Mouse (Mus musculus): ENCODE data around the gene Fscn1.
A peak's percentile ranks its signal among the peaks of the same experiment; 100 is the strongest.

Gene Fscn1

GRCm38 (mm10) chr5:142976516-142976915 is 16.4 kb downstream of the Fscn1 start:
- DNase-seq, result no peak

- DNase-seq, result peak; percentile 47
Observed at GRCm38 (mm10) chr5:142982046-142982801, 22.1 kb downstream of the Fscn1 start.

DNA sequence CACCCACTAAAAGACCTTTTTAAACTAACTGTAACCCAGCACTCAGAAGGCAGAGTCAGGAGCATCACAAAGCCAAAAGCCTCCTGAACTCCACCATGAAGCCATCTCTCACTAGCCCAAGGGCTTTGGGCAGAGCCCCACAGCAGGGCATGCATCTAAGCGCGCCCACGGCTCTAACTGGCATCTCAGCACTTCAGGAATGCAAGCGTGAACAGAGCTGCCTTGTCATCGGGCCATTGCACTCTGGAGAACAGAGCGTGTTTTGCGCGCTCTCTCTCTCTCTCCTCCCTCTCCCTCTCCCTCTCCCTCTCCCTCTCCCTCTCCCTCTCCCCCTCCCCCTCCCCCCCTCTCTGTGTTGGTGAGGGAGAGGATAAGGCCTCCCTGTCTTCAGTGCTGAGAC is 23.0 kb downstream of the Fscn1 start:
- no peak for DNase-seq

- DNase-seq, result no peak
Observed at GRCm38 (mm10) chr5:142984271-142984670, 24.1 kb downstream of the Fscn1 start.

DNA sequence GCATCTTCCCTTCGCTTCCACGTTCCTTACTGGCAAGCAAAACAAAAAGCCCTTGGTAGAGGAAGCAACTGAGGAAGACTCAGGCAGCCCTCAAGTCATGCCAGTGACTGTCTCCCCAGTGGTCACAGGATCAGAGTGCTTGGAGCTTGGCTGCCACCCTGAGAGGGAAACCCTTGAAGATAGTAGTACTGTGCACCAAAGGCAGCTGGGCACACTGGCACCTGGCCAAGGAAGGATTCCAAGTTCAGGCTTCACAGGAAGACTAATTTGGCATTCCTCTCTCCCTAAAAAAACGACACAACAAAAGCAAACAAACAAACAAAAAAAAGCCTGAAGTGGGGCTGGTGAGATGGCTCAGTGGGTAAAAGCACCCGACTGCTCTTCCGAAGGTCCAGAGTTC is 28.4 kb downstream of the Fscn1 start:
- DNase-seq, result no peak

- DNase-seq, result no peak
Observed at GRCm38 (mm10) chr5:142989167-142989566, 29.0 kb downstream of the Fscn1 start.

GRCm38 (mm10) chr5:142994746-142995145 is 34.6 kb downstream of the Fscn1 start:
- DNase-seq, result no peak

DNA sequence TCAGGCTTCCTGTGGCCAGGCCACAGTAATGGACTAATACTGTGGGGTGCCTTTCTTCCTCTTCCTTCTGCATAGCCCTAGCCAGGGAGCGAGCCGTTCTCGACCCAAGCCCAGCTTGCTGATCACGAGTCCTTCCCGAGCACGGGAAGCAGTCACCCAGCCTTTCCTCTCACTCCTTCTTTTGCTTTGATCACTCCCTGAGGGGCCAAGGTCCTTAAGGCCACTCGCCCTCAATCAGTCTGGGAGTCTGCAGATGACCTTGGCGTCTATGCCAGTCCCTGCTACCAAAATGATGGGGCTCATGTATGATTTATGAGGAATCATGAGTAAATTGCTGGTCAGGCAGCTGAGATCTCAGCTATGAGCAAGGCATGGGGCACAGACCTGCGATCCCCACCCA is 37.4 kb downstream of the Fscn1 start:
- no peak for DNase-seq

GRCm38 (mm10) chr5:142998171-142998570 is 38.0 kb downstream of the Fscn1 start:
- DNase-seq, result peak; percentile 30

- no peak for DNase-seq
Observed at GRCm38 (mm10) chr5:143000091-143000490, 39.9 kb downstream of the Fscn1 start.

GRCm38 (mm10) chr5:143000654-143001500 is 40.7 kb downstream of the Fscn1 start:
- no peak for DNase-seq

DNA sequence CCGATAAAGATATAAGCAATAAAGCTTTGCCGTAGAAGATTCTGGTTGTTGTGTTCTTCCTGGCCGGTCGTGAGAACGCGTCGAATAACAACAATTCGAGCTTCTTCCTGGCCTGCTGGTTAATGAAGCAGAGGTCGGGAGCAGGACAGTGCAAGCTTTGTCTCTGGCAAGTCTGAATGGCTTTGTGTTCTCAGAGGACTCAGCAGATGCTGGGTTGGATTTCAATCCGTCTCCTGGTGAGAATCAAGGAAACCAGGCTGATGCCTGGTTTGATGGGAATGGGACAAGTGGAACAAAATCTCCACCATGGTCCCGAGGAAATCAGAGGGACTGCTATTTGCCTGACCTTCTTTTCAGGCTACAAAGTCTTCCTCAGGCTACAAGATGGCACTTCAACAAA is 49.2 kb downstream of the Fscn1 start:
- DNase-seq, result no peak

GRCm38 (mm10) chr5:143017401-143017800 is 57.3 kb downstream of the Fscn1 start:
- DNase-seq, result peak; percentile 21

Data from kidney, adult 11 months (tissue).